ENCODE assay signal across 25 mouse cellular contexts in genomic region chr8:128370496-128370895, GRCm38 (mm10). TPM values are rescaled to one million over a fixed set of nuclear protein-coding genes. Genes with fewer than 3 reads are reported as not detected.
DNase-seq lines count a peak whose midpoint lies in the region; ATAC-seq and TF ChIP-seq lines count a peak whose summit lies in the region.
"Had no signal": no experiment of that assay in that cellular context is flagged by ENCODE, and none has a peak within 500 bp of the region (broad histone marks: within the 10 kb centered on the region; RNA-seq: fewer than 3 reads in every experiment).

No protein-coding gene starts in this region.

- no peaks in the 10 kb centered on the region for H3K27me3 ChIP-seq in heart, embryonic 12.5 days (replicated peaks)
- H3K27me3 ChIP-seq: liver, embryonic 13.5 days; neural tube, embryonic 12.5 days had no signal

- no peak overlapping the region for H3K4me3 ChIP-seq in heart, embryonic 12.5 days
- H3K4me3 ChIP-seq in layer of hippocampus, adult 2 months, result no peak overlapping the region
- no peak overlapping the region for H3K4me3 ChIP-seq in brown adipose tissue, adult 24 weeks (ENCODE audit: insufficient read depth, low read depth, low read length)
- H3K4me3 ChIP-seq: liver, embryonic 13.5 days; megakaryocyte, embryonic 14.5 days; neural tube, embryonic 12.5 days had no signal

- H3K9me3 ChIP-seq in heart, embryonic 12.5 days (replicated peaks), result no peaks in the 10 kb centered on the region
- H3K9me3 ChIP-seq: liver, embryonic 13.5 days; megakaryocyte, embryonic 14.5 days; neural tube, embryonic 12.5 days had no signal

- H3K4me1 ChIP-seq in heart, embryonic 12.5 days (replicated peaks), result peaks cover 86% of the 10 kb centered on the region
- peaks cover 57% of the 10 kb centered on the region for H3K4me1 ChIP-seq in brown adipose tissue, adult 24 weeks (ENCODE audit: control insufficient read depth, insufficient read depth, insufficient read length, low read length)
- H3K4me1 ChIP-seq: liver, embryonic 13.5 days; megakaryocyte, embryonic 14.5 days had no signal

- H3K9ac ChIP-seq in heart, embryonic 12.5 days, result no peak overlapping the region
- H3K9ac ChIP-seq: hindbrain, embryonic 14.5 days; liver, embryonic 13.5 days; neural tube, embryonic 12.5 days had no signal

- H3K27ac ChIP-seq in heart, embryonic 12.5 days (ENCODE audit: poor library complexity, severe bottlenecking), result peak overlapping the region; percentile 84
- H3K27ac ChIP-seq in layer of hippocampus, adult 2 months, result peak overlapping the region; percentile 16; the same call in 1 of the 2 replicates
- H3K27ac ChIP-seq in brown adipose tissue, adult 24 weeks (replicated peaks; ENCODE audit: low read depth, low read length), result peak overlapping the region; percentile 36; the same call in 1 of the 2 replicates
- H3K27ac ChIP-seq: hindbrain, embryonic 14.5 days; liver, embryonic 13.5 days; neural tube, embryonic 12.5 days had no signal

- no peak for TF ChIP-seq CTCF in layer of hippocampus, adult 2 months (conservative IDR thresholded peaks at IDR 0.05)

- WGBS in heart, embryonic 12.5 days, result 31% methylated on average over 4 of the region's 4 CpGs
- WGBS in large intestine, adult 2 months, result 41% methylated on average over 4 of the region's 4 CpGs

- no peak for ATAC-seq in heart, embryonic 12.5 days (ENCODE audit: insufficient number of reproducible peaks, low FRiP score)
- ATAC-seq: forebrain, embryonic 14.5 days; inflammation-experienced regulatory T-cells, adult 6 months had no signal

- H3K4me2 ChIP-seq in heart, embryonic 12.5 days, result no peak overlapping the region
- H3K4me2 ChIP-seq: hindbrain, embryonic 14.5 days; liver, embryonic 13.5 days; neural tube, embryonic 12.5 days had no signal

- no peak for DNase-seq in heart, adult 8-10 months (ENCODE audit: low spot score)
- DNase-seq in layer of hippocampus, adult 2 months (ENCODE audit: low spot score in 2 of 2), result no peak
- no peak for DNase-seq in layer of hippocampus, adult 18-20 months (ENCODE audit: low spot score in 2 of 2)
- DNase-seq in large intestine, adult 2 months (ENCODE audit: low read depth, low spot score), result peak; percentile 27
- DNase-seq in frontal cortex, postnatal 25 days (ENCODE audit: low spot score in 2 of 2), result no peak
- DNase-seq: adrenal gland, postnatal 14 days; cerebellum, adult 8-10 months; cerebellum, postnatal 36 days; embryo, embryonic 11 days; gastrocnemius, postnatal 10 days; kidney, adult 8-10 months; kidney, postnatal 14 days; layer of hippocampus, adult 9-11 months; liver, embryonic 13.5 days; lung, adult 2 months; lung, postnatal 36 days; midbrain, embryonic 14.5 days had no signal

- H3K36me3 ChIP-seq in heart, embryonic 12.5 days, result peaks cover 39% of the 10 kb centered on the region
- H3K36me3 ChIP-seq: liver, embryonic 13.5 days had no signal

RNA-seq across cellular contexts. Expression of gene Nrp1, which starts 12.1 kb away (rescaled TPM):
- polyA plus RNA-seq in heart, embryonic 12.5 days (2016; fragmentation: Nextera tagmentation; extraction: Ambion mirVana), result 135 and 138 TPM in 2 replicates
- total RNA-seq in heart, adult 8-10 months (2022), result 100 to 1,000 TPM in 2 of 4 experiments, 10 to 100 TPM in 2; 92.6 to 130 (median 102) TPM
- total RNA-seq in layer of hippocampus, adult 2 months (2021), result 100 to 1,000 TPM in 1 of 2 experiments, 10 to 100 TPM in 1; 98.8 to 106 TPM
- total RNA-seq in layer of hippocampus, adult 18-20 months (2021), result 10 to 100 TPM; 90.2 to 91.4 TPM
- polyA plus RNA-seq in brown adipose tissue, adult 24 weeks (2012; ENCODE audit: insufficient read depth, insufficient read length, missing spikeins), result 56.0 and 73.5 TPM in 2 replicates
- 4.9 and 9.4 TPM in 2 replicates for polyA plus RNA-seq in large intestine, adult 2 months (2012; rRNA removed)
- total RNA-seq: MEL had no signal

Comparison
In these comparisons a context has a peak if more than half of its experiments do, and no peak if none do; other contexts are left out.
1. H3K27ac ChIP-seq: peak in every context shown above with its lines; median percentile 84 in heart, embryonic 12.5 days; 36 in brown adipose tissue, adult 24 weeks; 16 in layer of hippocampus, adult 2 months.